Mouse (Mus musculus): ENCODE data around the gene Gpr55.

Gpr55 gene

DNA sequence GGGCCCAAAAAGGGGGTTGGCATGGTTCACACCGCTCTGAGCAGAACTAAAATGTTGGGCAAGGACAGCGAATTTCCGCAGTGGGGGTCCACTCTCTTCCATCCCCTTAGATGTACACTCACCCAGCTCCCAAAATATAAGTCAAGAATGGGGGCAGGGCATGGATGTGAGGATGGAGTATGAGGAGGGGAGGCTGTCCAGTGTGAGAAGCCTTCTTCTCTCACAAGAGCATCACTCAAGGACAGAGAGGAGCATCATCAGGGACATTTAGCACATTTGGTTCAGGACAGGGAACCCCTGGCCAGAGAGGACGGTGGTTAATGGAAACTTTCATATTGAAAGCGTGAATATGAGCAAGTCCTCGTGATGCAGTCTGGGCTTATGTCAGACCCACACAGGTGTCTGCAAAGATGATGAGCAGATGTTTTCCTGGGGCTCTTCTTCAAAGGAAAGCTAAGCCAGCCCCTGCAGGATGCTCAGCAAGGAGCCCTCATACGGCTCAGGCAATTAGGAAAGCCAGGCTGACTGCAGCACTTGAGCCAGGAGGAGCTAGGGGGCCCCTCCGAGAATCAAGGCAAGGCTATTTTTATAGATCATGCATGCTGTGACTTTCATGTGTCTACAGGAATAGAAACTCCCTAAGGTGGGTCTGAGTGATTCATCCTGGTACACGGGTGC lies 2.7 kb downstream of the Gpr55 start:
- peak in 1 of 2 experiments; percentile 23 for DNase-seq (ENCODE audit: low spot score in 2 of 2)

GRCm38 (mm10) chr1:85957290-85957689 lies 3.5 kb downstream of the Gpr55 start:
- DNase-seq (ENCODE audit: low spot score in 2 of 2): no peak

GRCm38 (mm10) chr1:85955150-85955549 lies 5.7 kb downstream of the Gpr55 start:
- no peak for DNase-seq (ENCODE audit: low spot score in 2 of 2)

GRCm38 (mm10) chr1:85949085-85949684 lies 11.6 kb downstream of the Gpr55 start:
- DNase-seq (ENCODE audit: low spot score in 2 of 2): no peak

GRCm38 (mm10) chr1:85942318-85942717 lies 18.5 kb downstream of the Gpr55 start:
- DNase-seq (ENCODE audit: low spot score in 2 of 2): no peak

- no peak for DNase-seq (ENCODE audit: low spot score in 2 of 2)
These were observed 23.5 kb downstream of the Gpr55 start for GRCm38 (mm10) chr1:85937323-85937722.

DNA sequence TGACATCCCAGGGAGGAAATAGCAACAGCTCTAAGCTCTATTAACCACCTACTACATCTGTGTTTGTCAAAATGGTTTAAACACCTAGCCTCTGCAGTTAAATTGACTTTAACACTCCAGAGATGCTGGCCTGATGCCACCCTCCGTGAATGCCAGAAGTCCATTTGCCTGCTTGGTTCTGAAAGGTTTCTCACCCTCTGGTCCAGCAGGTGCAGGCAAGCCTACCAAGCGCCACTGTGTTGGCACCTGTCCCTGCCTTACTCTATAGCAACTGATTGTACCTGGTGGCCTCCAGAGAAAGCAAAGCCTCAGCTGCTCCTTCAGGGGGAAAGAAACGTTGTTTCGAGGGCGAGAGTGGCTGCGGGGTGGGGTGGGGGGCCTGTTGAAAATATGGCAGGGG lies 24.5 kb downstream of the Gpr55 start:
- no peak for DNase-seq (ENCODE audit: low spot score in 2 of 2)

GRCm38 (mm10) chr1:85935148-85935852 lies 25.5 kb downstream of the Gpr55 start:
- DNase-seq (ENCODE audit: low spot score in 2 of 2): peak; percentile 53 to 70

DNA sequence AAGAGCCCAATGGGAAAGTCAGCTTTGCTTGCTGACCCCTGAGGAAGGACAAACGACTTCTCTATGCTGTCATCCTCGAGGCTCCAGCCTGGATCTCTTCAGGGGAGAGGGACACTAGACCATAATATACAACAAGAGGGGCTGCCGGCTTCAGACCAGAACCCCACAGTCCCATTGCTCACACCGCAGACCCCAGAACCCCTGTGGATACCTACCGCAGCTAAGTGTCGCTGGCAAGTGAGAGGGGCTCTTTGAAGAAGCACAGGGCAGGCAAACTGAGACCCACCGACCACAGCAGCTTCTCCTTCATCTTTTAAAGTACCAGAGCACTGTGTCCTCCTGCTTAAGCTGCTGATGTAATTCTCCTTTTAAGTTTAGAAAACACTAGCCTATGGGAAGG lies 26.2 kb downstream of the Gpr55 start:
- no peak for DNase-seq (ENCODE audit: low spot score in 2 of 2)

GRCm38 (mm10) chr1:85933631-85934465 lies 27.0 kb downstream of the Gpr55 start:
- no peak for DNase-seq (ENCODE audit: low spot score in 2 of 2)

DNA sequence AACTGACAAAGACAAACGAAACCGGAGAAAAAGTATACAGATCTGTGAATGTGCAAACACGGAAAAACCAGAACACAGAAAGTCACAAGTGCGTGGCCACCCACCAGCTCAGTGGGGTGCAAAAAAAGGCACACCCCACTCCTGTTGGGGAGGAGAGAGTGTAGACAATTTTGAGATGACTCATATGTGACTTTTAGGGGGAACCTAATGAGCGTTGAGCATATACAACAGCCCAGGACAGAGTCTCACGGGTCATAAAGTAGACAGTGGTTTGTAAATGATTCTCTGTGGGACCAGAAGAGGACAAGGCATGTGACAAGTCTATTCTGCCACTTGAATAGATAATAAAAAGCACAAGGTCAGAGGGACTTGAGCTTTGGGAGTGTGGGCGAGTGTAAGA lies 27.6 kb downstream of the Gpr55 start:
- DNase-seq (ENCODE audit: low spot score in 2 of 2): no peak

- no peak for DNase-seq (ENCODE audit: low spot score in 2 of 2)
These were observed 29.6 kb downstream of the Gpr55 start for GRCm38 (mm10) chr1:85931170-85931569.

GRCm38 (mm10) chr1:85929406-85929805 lies 31.4 kb downstream of the Gpr55 start:
- no peak for DNase-seq (ENCODE audit: low spot score in 2 of 2)

- no peak for DNase-seq (ENCODE audit: low spot score in 2 of 2)
These were observed 32.1 kb downstream of the Gpr55 start for GRCm38 (mm10) chr1:85928688-85929065.

DNA sequence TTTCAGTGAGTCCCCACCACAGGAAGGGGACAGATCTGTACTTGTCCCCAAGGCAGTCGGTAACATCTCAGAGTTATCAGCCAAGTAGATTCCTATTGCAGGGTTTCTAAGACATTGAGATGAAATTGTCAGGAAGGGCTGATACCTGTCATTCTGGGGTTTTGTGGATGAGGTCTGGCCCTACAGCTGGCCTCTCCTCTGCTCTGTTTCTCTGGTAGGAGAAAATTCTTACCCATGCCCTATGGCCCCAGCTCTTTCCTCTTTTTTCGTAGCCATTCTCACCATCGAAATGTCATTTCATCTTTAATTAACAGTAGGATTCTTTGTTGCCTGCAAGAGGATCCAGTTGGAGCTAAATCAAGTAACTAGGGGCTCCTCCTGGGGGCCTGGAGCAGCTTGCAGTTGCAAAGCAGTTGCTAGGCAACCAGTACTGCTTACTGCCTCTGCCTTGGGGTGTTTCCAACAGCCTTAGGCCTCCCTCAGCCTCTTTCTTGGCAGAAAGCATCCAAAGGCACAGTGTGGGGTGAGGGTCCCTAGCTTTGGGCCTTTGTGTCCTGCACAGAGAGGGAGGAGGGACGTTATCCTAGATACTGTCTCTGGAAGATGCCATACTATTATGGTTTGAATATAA lies 32.6 kb downstream of the Gpr55 start, which contains the start of gene 4933407L21Rik:
4933407L21Rik (plus strand) TSS at position 427 of the 631 bp plus-strand sequence.
- DNase-seq (ENCODE audit: low spot score in 2 of 2): no peak

GRCm38 (mm10) chr1:85925183-85925582 lies 35.6 kb downstream of the Gpr55 start:
- DNase-seq (ENCODE audit: low spot score in 2 of 2): no peak

GRCm38 (mm10) chr1:85922865-85923211 lies 38.0 kb downstream of the Gpr55 start:
- DNase-seq (ENCODE audit: low spot score in 2 of 2): no peak

- no peak for DNase-seq (ENCODE audit: low spot score in 2 of 2)
These were observed 38.5 kb downstream of the Gpr55 start for GRCm38 (mm10) chr1:85922127-85922864.

- DNase-seq (ENCODE audit: low spot score in 2 of 2): no peak
These were observed 39.1 kb downstream of the Gpr55 start for GRCm38 (mm10) chr1:85921725-85922124.

DNA sequence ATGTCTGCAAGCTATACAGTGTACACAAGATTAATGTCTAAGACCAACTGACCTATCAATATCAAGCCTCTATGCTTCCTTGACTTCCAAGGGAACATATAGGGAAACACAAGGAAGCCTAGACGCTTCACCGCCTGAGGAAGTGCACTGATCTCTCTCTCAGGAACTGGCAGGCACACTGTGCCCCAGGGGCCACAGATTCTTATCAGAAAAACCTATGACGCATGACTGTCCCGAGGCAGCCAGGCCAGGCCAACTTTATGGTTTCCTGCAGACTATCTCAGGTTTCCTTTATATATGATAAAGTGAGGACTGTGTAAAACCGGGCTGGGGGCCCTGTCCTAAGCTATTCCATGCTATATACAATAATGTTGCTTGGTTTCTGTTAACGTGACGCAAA lies 41.2 kb downstream of the Gpr55 start:
- DNase-seq (ENCODE audit: low spot score in 2 of 2): no peak

Measured in frontal cortex, postnatal 25 days (tissue).